Mouse (Mus musculus) megakaryocyte, embryonic 14.5 days (primary cell): ENCODE results near the gene Efcab5. TPM values are rescaled to one million over a fixed set of nuclear protein-coding genes. Genes with fewer than 3 reads are reported as not detected.

Experiments
- H3K27me3 ChIP-seq: replicated peaks from 2 replicates; pipeline ENCODE3; 2012; ENCODE audit warnings: inconsistent platforms
- H3K36me3 ChIP-seq: replicated peaks from 2 replicates; pipeline ENCODE3; 2012; ENCODE audit warnings: low read length, inconsistent platforms, mixed read lengths
- H3K4me1 ChIP-seq: 2 replicates; pipeline ENCODE4 v1.6.1; 2012; ENCODE audit warnings: inconsistent platforms
- H3K4me3 ChIP-seq: replicated peaks from 2 replicates; pipeline ENCODE3; 2012; ENCODE audit warnings: moderate library complexity, mild to moderate bottlenecking, inconsistent platforms
- H3K9me3 ChIP-seq: 2 replicates; pipeline ENCODE4 v1.6.1; 2012; ENCODE audit warnings: inconsistent platforms
- FLI1 ChIP-seq: IDR thresholded peaks from 2 replicates; pipeline ENCODE4 v1.6.1; 2012; ENCODE audit warnings: low read length, inconsistent platforms, mixed read lengths
- GATA1 ChIP-seq: IDR thresholded peaks from 3 replicates; pipeline ENCODE4 v1.6.1; 2012; ENCODE audit warnings: mixed read lengths, low read length, inconsistent platforms, borderline replicate concordance
- polyA plus RNA-seq: library from polyadenylated mRNA; stranded (reverse); fragments of >175 nt; gene quantifications from 2 replicates; pipeline ENCODE4 v1.2.3, GENCODE M21; 2012; ENCODE audit warnings: low replicate concordance; ENCODE audit not compliant: insufficient read depth

Gene Efcab5
- polyA plus RNA-seq, result 0.08 TPM in 1 of 2 replicates, not detected in the other

DNA sequence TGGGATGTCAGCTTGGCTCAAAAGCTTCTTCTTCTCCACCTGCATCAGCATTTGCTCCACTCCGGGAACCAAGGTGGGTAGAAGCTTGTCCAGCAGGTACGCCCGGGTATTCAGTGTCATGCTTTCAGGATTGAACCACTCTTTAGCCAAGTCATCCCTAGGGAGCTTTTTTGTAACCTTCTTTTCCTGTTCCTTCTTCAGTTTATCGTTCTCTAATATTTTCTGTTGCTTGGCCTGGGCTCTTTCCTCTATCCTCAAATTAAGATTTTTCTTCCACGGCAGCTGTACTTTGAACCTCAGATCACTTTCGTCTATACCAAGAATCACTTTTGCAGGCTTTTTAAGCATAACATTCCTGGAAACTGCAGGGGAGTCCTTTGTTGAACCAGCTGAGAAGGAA, at the start of gene Efcab5:
Gene Efcab5 (minus strand): TSS at position 101 of the 400 bp plus-strand sequence.
- Histone ChIP-seq H3K9me3 (no peaks in the 10 kb centered on the region), H3K4me1 (peaks cover 17% of the 10 kb centered on the region), H3K27me3 (no peaks in the 10 kb centered on the region), H3K4me3 (no peak within 1 kb of the TSS), H3K36me3 (no peaks in the 10 kb centered on the region)
- TF ChIP-seq GATA1, result no peak
- TF ChIP-seq FLI1, result no peak

DNA sequence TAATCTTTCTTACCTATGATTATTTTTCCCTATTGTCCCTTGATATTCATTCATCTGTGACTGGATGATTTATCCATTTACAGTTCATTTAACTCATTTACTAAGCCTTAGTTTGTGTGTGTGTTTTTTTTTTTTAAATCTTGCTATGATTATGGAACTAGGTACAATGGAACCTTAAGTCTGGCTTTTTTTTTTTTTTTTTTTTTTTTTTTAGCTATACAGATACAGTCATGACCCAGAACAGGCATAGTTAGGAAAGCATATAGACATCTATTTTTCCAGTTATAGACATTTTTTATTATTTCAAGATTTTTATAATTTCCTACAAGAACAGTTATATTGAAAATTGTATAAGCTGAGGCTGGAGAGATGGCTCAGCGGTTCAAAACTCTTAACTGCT, 46.5 kb upstream of the Efcab5 start:
- Histone ChIP-seq H3K36me3 (peaks cover 6% of the 10 kb centered on the region), H3K27me3 (no peaks in the 10 kb centered on the region), H3K9me3 (no peaks in the 10 kb centered on the region), H3K4me3 (no peak overlapping the region), H3K4me1 (peaks cover 51% of the 10 kb centered on the region)
- no peak for TF ChIP-seq FLI1

DNA sequence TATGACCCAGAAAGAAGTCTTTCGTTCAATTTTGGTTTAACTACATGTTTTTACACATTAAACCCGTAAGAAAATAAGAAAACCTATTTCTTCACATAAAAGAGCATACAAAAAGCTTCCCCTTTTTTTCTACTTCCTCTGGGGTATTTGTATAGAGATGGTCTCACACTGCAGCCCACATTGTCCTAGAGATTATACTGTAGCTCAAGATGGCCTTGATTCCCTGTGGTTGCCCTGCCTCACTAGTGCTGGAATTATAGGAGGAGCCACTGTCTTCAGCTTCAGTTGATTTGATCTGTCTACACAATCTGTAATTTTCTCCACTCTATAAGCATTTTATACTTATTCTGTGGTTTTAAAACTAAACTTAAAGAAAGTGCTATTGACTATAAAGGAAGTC, 42.7 kb upstream of the Efcab5 start:
- Histone ChIP-seq H3K4me1 (peaks cover 32% of the 10 kb centered on the region; the same call in 1 of the 2 replicates), H3K9me3 (no peaks in the 10 kb centered on the region), H3K36me3 (peaks cover 12% of the 10 kb centered on the region), H3K4me3 (no peak overlapping the region), H3K27me3 (no peaks in the 10 kb centered on the region)
- TF ChIP-seq GATA1 (no peak), FLI1 (no peak)

- Histone ChIP-seq H3K9me3 (no peaks in the 10 kb centered on the region), H3K4me3 (no peak overlapping the region), H3K27me3 (no peaks in the 10 kb centered on the region), H3K36me3 (peaks cover 13% of the 10 kb centered on the region), H3K4me1 (peaks cover 31% of the 10 kb centered on the region; the same call in 1 of the 2 replicates)
- TF ChIP-seq FLI1 (no peak), GATA1 (no peak)
Measured at GRCm38 (mm10) chr11:77230765-77231164, 42.0 kb upstream of the Efcab5 start.

DNA sequence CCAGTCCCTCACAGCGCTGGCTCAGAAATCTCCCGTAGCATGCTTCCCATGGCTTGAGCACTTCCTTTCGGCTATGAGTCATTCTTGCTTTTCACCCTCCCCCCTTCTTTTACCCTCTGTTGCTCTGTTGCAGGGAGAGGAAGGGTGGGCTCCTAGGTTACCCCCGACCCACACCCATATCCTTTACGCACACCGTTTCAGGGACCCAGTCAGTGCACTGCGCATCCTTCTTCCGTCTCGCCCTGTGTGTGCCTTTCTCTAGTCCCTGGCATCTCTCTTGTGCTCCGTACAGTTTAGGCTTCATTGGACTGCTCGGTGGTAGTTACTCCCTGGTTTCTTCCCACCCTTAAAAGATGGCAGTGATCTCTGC, 28.0 kb upstream of the Efcab5 start:
- H3K9me3 ChIP-seq, result no peaks in the 10 kb centered on the region
- H3K4me3 ChIP-seq, result peak overlapping the region; percentile 99
- TF ChIP-seq GATA1 (no peak), FLI1 (no peak)
- peaks cover 49% of the 10 kb centered on the region for H3K4me1 ChIP-seq
- peaks cover 4% of the 10 kb centered on the region for H3K36me3 ChIP-seq
- H3K27me3 ChIP-seq, result no peaks in the 10 kb centered on the region

DNA sequence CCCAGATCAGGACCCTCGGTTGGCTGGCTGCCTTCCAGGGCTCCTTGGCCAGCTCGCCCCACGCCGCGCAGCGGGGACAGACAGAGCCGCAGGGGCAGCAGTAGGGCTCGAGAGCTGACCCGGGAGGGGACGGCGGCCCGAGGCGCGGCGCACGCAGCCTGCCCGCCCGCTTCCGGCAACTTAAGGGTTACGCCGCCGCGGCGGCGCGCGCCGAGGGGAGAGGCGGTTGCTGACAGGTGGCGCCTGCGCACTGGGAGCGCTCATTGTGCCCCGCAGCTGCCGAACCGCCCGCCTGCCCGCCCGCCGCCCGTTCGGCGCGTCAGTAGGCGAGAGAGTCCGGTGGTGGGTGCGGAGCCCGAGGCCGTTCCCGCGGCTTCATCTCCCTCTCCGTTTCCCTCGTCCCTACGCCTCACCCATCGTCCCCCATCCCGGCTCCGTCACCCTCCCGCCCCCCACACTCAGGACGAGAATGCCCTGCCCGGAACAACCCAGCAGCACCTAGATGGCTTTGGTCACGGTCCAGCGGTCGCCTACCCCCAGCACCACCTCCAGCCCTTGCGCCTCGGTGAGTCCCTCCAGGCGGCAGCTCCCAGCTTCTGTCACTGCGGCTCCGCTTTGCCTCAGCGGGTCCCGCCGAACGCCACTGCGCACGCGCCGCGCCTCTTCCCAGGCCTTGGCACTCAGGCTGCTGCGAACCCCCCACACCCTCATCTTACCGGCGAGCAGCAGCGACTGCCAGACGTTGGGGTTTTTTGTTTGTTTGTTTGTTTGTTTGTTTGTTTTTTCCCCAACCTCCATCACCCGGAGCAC, 27.4 kb upstream of the Efcab5 start, which contains the start of gene Ssh2:
Gene Ssh2 (plus strand): TSS at position 337 of the 810 bp plus-strand sequence.
- Histone ChIP-seq H3K4me3 (peak within 1 kb of the TSS; percentile 99), H3K36me3 (peaks cover 4% of the 10 kb centered on the region), H3K4me1 (peaks cover 49% of the 10 kb centered on the region), H3K9me3 (no peaks in the 10 kb centered on the region), H3K27me3 (no peaks in the 10 kb centered on the region)
- TF ChIP-seq FLI1 (no peak), GATA1 (no peak)

DNA sequence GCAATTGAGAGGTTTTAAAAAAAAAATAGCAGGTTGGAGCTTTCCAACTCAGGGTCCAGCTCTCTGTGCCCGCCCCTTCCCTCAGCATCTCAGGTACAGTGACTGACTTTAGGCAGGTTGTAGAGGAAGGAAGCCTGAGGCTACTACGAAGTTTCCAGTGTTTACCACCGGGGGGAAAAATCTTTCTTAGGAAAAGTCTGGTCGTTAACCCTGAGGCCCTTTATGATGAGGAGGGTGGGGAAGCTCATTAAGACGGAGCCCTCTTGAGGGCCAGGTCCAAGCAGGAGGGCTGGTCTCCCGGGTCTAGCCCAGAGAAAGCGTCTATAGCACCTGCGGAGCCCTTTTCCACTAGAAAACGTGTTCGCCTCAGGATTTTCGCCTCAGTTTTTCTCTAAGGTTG, 26.7 kb upstream of the Efcab5 start:
- H3K27me3 ChIP-seq, result no peaks in the 10 kb centered on the region
- no peaks in the 10 kb centered on the region for H3K9me3 ChIP-seq
- peaks cover 49% of the 10 kb centered on the region for H3K4me1 ChIP-seq
- peaks cover 2% of the 10 kb centered on the region for H3K36me3 ChIP-seq
- peak overlapping the region; percentile 99 for H3K4me3 ChIP-seq
- TF ChIP-seq FLI1, result no peak
- no peak for TF ChIP-seq GATA1

DNA sequence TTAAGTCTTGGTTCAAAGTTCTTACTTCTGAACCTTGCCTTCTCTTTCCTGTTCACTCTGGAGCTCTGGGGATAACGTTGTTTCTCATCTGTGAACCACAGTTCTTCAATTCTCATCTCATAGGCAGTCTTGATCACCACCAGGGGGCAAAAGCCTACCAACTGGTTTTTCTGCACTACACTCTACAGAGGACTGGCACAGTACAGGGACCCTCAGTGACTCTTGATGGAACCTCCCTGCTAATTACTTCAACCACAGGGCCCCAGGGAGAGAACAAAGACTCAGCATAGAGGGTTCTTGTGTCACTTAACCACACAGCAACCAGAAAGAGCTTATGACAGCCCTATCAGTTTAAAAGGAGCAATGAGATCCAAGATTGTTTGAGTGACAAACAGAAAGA, 26.0 kb upstream of the Efcab5 start:
- no peaks in the 10 kb centered on the region for H3K27me3 ChIP-seq
- no peaks in the 10 kb centered on the region for H3K9me3 ChIP-seq
- TF ChIP-seq FLI1 (no peak), GATA1 (no peak)
- H3K36me3 ChIP-seq, result no peaks in the 10 kb centered on the region
- peak overlapping the region; percentile 99 for H3K4me3 ChIP-seq
- peaks cover 44% of the 10 kb centered on the region for H3K4me1 ChIP-seq

DNA sequence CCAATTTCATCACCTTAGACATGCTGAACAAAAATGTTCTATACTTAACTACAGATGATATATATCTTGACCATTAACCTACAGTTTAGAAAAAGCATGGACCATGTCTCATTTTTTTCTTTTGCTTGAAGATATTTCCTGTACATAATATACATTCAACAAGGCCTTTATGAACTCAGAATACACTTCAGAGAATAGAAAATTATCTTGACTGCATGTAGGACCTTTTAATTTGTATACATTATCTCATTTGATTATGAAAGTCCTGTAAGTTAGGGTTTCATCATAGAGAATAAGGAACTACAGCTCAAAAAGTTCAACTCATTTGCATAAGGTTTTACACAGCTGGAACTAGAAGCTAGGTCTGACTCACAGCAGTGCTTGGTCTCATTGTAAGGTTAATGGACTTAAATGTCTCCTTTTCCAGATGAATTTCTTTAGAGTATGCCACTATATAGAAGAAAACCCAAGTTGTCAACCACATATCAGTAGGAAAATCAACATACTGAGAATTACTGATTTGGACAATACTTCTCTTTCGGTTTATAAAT, 25.4 kb upstream of the Efcab5 start:
- H3K9me3 ChIP-seq, result no peaks in the 10 kb centered on the region
- H3K4me1 ChIP-seq, result peaks cover 38% of the 10 kb centered on the region
- no peak for TF ChIP-seq GATA1
- TF ChIP-seq FLI1, result no peak
- no peaks in the 10 kb centered on the region for H3K36me3 ChIP-seq
- no peak overlapping the region for H3K4me3 ChIP-seq
- no peaks in the 10 kb centered on the region for H3K27me3 ChIP-seq

DNA sequence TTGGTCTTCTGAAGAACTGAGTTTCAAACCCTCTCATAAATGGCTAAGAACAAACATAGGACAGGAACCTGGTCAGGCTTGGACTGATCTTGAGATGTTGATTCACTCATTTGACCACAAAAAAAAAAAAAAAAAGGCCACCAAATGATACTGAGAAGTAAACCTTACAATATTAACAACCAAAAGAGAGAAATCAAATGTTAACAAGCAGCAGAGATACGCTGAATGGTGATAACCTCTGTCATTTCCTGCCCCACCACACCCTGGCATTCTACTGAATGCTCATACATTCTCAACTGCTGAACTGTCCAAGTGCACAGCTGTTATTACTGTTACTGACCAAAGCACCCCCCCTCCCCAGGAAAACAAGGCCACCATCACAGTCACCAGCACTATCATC, 11.9 kb upstream of the Efcab5 start:
- TF ChIP-seq FLI1, result no peak
- no peak for TF ChIP-seq GATA1

More for the DNA sequence above, 11.9 kb upstream of the Efcab5 start:
- no peaks in the 10 kb centered on the region for H3K36me3 ChIP-seq
- no peak overlapping the region for H3K4me3 ChIP-seq
- no peaks in the 10 kb centered on the region for H3K27me3 ChIP-seq
- peaks cover 26% of the 10 kb centered on the region for H3K4me1 ChIP-seq
- H3K9me3 ChIP-seq, result no peaks in the 10 kb centered on the region
